Mouse (Mus musculus) hindbrain, embryonic 11.5 days (tissue): ENCODE measurements around the gene Fgd1. TPM values are rescaled to one million over a fixed set of nuclear protein-coding genes. Genes with fewer than 3 reads are reported as not detected.

ENCODE experiments used
- ATAC-seq: fragments of 200-750 bp; cut with Nextera tagmentation; 2 replicates; pipeline ENCODE4 v1.8.0; 2017; ENCODE audit warnings: mild to moderate bottlenecking, moderate TSS enrichment, moderate library complexity; ENCODE audit not compliant: low FRiP score
- DNase-seq: peaks from one replicate; pipeline ENCODE4 v3.0.0-alpha.2; 2015; ENCODE audit warnings: low spot score
- H3K27ac ChIP-seq: fragments of 300-500 bp; sonication (generic); 2 replicates; pipeline ENCODE4 v1.5.1; 2014; ENCODE audit warnings: mild to moderate bottlenecking, low read depth, low read length
- H3K27me3 ChIP-seq: fragments of 300-500 bp; sonication (generic); 2 replicates; pipeline ENCODE4 v1.6.1; 2014; ENCODE audit warnings: mild to moderate bottlenecking, low read length, moderate library complexity, mixed read lengths; ENCODE audit not compliant: control insufficient read depth, insufficient read depth
- H3K36me3 ChIP-seq: fragments of 300-500 bp; sonication (generic); 2 replicates; pipeline ENCODE4 v1.6.1; 2014; ENCODE audit warnings: mild to moderate bottlenecking, low read length, moderate library complexity, mixed read lengths; ENCODE audit not compliant: control insufficient read depth, insufficient read depth
- H3K4me1 ChIP-seq: fragments of 300-500 bp; sonication (generic); replicated peaks from 2 replicates; pipeline ENCODE4 v1.6.1; 2014; ENCODE audit warnings: low read length, mixed read lengths; ENCODE audit not compliant: control insufficient read depth, insufficient read depth
- H3K4me2 ChIP-seq: fragments of 300-500 bp; sonication (generic); replicated peaks from 2 replicates; pipeline ENCODE4 v1.6.1; 2014; ENCODE audit warnings: mild to moderate bottlenecking, low read depth, low read length
- H3K4me3 ChIP-seq: fragments of 300-500 bp; sonication (generic); 2 replicates; pipeline ENCODE4 v1.5.1; 2014; ENCODE audit warnings: low read depth, low read length
- H3K9ac ChIP-seq: fragments of 300-500 bp; sonication (generic); 2 replicates; pipeline ENCODE4 v1.6.1; 2014; ENCODE audit warnings: low read depth, low read length
- H3K9me3 ChIP-seq: fragments of 300-500 bp; sonication (generic); 2 replicates; pipeline ENCODE4 v1.6.1; 2016; ENCODE audit warnings: low read length; ENCODE audit not compliant: control insufficient read depth
- WGBS: fragments of 180-500 bp; shearing (Covaris S2); extraction: QIAGEN DNeasy Blood & Tissue Kit; methylation state at CpG from one replicate; pipeline ENCODE4 v1.1.7; 2014; 5-methylcytosine and 5-hydroxymethylcytosine counted together
- polyA plus RNA-seq: library from polyadenylated mRNA; unstranded; fragments of >200 nt; fragmentation: Nextera tagmentation; extraction: Ambion mirVana; gene quantifications from 2 replicates; pipeline ENCODE4 v1.2.1, GENCODE M21; 2014

The Fgd1 gene
- polyA plus RNA-seq, 1 experiment from 2014 or later, result 9.3 TPM

DNA sequence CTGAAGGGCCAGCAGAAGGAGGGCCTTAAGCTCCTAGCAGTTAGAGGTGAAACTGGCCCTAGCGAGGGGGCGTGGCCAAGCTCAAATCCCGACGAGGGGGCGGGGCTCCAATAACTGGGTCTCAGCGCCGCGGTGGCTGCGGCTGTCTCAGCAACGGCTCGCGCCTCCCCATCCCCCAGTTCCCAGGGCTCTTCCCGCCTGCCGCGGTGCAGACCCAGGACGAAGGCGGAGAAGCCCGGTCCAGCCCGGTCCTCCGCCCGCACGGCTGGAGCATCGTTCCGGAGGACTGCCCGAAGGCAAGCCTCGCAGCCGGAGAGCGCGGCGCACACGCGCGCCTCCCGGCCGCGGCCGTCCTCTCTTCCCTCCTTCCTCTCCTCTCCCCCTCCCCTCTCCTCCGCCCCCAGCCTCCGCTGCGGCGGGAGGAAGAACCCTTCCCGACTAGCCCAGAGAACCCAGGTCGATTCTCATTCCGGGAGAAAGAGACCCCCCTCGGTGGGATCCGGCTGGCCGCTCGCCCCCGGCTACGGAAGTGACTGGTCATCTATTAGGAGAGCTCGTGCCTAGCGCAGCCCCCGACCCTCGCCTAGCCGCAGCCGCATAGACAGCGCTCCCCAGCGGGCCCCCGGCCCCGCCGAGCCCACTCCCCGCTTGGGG is 954 bp downstream of the Fgd1 start:
- no peaks in the 10 kb centered on the region for H3K9me3 ChIP-seq
- H3K4me3 ChIP-seq, result peak overlapping the region; percentile 65
- peak overlapping the region; percentile 61 for H3K4me2 ChIP-seq
- peak; percentile 89 for DNase-seq
- peak; percentile 94 for ATAC-seq
- no peaks in the 10 kb centered on the region for H3K36me3 ChIP-seq
- no peaks in the 10 kb centered on the region for H3K27me3 ChIP-seq
- 33% methylated on average over 42 of the region's 62 CpGs for WGBS
- peak overlapping the region; percentile 77 for H3K9ac ChIP-seq
- peak overlapping the region; percentile 88 for H3K27ac ChIP-seq
- no peaks in the 10 kb centered on the region for H3K4me1 ChIP-seq

DNA sequence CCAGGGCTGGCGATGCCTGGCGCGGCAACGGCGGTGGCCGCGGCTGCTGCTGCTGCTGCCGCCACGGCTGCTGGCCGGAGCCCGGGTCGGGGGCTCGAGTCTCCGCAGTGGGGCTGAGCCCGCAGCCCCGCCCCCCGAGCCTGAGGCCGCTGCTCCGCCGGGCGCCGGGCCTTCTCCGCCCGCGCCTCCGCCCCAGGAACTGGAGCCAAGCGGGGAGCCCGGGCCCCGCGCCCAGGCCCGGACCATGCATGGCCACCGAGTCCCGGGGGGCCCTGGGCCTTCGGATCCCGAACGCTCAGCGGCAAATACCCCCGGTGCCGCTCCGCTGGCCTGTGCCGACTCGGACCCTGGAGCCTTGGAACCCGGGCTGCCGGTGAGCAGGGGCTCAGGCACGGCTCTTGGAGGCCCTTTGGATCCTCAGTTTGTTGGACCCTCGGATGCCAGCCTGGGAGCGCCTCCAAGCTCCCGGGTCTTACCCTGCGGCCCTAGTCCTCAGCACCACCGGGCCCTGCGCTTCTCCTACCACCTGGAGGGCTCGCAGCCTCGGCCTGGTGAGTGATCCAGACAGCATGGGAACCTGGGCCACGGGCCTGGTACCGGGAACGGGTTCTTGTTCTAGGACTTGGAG is 1.6 kb downstream of the Fgd1 start:
- Histone ChIP-seq H3K27me3 (no peaks in the 10 kb centered on the region), H3K9me3 (no peaks in the 10 kb centered on the region), H3K4me1 (no peaks in the 10 kb centered on the region), H3K9ac (peak overlapping the region; percentile 77), H3K27ac (peak overlapping the region; percentile 88), H3K4me2 (peak overlapping the region; percentile 61), H3K36me3 (no peaks in the 10 kb centered on the region), H3K4me3 (peak overlapping the region; percentile 65)
- 23% methylated on average over 29 of the region's 56 CpGs for WGBS
- DNase-seq (no peak), ATAC-seq (peak; percentile 75; the same call in 1 of the 2 replicates)

DNA sequence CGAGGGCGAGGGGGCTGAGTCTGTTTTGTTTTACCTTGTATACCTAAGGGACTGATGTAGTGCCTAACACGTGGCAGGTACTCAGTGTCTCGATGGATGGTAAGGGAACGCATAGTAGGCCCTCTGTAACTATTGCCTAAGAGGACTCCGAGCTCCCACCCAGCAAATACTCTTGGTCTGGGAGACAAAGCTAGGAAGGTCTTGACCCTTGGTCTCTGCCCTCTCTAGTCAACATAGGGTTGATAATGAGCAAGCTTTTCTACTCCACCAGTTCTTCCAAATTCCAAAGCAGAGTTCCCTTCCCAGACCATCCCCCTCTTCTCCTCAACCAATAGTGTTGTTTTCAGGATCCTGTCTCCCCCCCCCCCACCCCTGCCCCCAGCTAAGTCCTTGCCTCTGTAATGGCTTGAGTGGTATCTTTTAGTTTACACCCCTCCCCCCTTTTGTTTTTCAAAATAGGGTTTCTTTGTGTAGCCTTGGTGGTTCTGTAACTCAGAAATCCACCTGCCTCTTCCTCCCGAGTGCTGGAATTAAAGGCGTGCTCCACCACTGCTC is 3.8 kb downstream of the Fgd1 start:
- Histone ChIP-seq H3K36me3 (no peaks in the 10 kb centered on the region), H3K4me3 (no peak overlapping the region)

DNA sequence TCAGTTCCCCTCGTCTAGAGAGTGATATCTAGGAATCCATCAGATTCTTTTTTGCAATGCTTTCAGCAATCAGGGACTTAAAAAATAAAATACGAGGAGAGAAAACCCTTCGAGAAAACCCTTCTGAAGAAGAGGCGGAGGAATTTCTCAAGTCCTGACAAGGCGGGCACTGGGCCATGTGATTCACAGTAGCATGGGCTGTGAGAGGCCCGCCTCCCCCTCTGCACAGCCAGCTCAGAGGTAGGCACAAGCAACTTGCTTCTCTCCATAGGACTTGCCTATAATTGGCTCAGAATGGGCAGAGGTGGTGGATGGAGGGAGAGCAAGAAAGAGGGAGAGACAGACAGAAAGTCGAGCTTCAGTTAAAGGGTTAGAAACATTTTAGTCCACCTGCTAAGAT is 4.4 kb downstream of the Fgd1 start:
- no peak overlapping the region for H3K4me3 ChIP-seq
- no peaks in the 10 kb centered on the region for H3K9me3 ChIP-seq
- no peak overlapping the region for H3K9ac ChIP-seq
- no peaks in the 10 kb centered on the region for H3K36me3 ChIP-seq
- no peak overlapping the region for H3K27ac ChIP-seq
- H3K4me2 ChIP-seq, result no peak overlapping the region
- H3K4me1 ChIP-seq, result no peaks in the 10 kb centered on the region
- ATAC-seq (no peak), DNase-seq (no peak)
- 68% methylated on average over 7 of the region's 7 CpGs for WGBS
- H3K27me3 ChIP-seq, result no peaks in the 10 kb centered on the region

More for the DNA sequence above, 3.8 kb downstream of the Fgd1 start:
- no peak for DNase-seq
- Histone ChIP-seq H3K4me2 (no peak overlapping the region), H3K4me1 (no peaks in the 10 kb centered on the region), H3K27ac (no peak overlapping the region), H3K9me3 (no peaks in the 10 kb centered on the region), H3K9ac (no peak overlapping the region), H3K27me3 (no peaks in the 10 kb centered on the region)
- WGBS, result 59% methylated on average over 8 of the region's 8 CpGs
- ATAC-seq, result no peak

DNA sequence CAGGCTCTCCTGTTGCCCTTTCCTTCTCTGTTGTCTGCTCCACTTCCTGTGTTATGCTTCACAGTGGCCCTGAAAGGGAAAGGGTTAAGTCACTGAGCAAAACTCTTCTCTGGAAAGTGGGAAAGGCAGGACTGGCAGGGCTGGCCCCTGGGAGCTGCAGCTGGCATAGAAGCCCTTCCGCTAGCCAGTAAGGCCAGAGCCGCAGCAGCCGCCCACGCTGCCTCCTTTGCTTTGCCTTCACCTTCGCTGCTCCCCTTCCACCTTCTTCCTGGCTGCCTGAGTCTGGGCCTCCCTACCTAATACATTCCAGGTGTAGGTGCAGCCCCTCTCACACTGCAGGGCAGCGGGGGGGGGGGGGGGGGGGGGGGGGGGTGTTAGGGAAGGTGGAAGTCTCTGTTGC is 8.5 kb downstream of the Fgd1 start:
- no peak overlapping the region for H3K27ac ChIP-seq
- H3K36me3 ChIP-seq, result no peaks in the 10 kb centered on the region
- H3K27me3 ChIP-seq, result no peaks in the 10 kb centered on the region
- no peak overlapping the region for H3K9ac ChIP-seq
- DNase-seq (no peak), ATAC-seq (no peak)
- no peaks in the 10 kb centered on the region for H3K9me3 ChIP-seq
- 55% methylated on average over 4 of the region's 6 CpGs for WGBS
- no peak overlapping the region for H3K4me3 ChIP-seq
- H3K4me1 ChIP-seq, result no peaks in the 10 kb centered on the region
- no peak overlapping the region for H3K4me2 ChIP-seq

DNA sequence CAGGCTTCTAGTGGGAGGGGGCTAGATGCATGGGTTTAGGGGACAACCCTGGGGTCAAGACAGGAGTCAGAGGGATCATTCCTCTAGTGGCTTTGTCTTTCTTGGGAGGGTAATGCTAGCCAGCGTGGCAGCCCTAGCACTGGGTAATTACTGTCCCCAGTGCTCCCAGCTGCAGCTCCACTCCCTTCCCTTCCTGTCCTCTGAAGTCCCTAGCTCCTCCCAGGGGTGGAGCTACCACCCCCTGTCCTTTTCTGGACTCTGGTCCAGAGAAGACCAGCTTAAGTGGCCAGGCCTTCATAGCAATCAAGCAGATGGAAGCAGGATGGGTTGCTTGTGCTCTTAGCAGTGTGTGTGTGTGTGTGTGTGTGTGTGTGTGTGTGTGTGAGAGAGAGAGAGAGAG is 9.6 kb downstream of the Fgd1 start:
- ATAC-seq, result no peak
- Histone ChIP-seq H3K27ac (no peak overlapping the region), H3K27me3 (no peaks in the 10 kb centered on the region), H3K36me3 (no peaks in the 10 kb centered on the region), H3K4me2 (no peak overlapping the region), H3K9me3 (no peaks in the 10 kb centered on the region), H3K9ac (no peak overlapping the region), H3K4me1 (no peaks in the 10 kb centered on the region), H3K4me3 (no peak overlapping the region)
- peak; percentile 2 for DNase-seq
- 29% methylated on average over 1 of the region's 1 CpGs for WGBS

DNA sequence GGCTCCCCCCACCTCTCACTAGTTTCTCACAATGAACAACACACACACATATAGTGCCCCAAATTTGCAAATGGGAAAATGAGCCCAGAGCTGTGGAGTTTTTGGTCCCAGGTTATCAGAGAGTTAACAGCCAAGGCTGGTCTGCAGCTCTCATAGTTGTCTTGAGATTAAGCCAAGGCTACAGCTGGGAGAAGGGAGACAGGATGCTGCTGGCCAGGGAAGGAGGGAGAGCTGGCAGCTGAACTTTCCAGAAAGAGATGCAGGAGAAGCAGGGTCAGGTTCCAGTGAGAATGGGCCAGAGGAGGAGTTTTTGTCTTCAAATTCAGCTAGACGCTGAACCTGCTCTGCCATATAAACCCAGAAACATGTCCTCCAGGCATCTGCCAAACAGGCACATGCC is 13.4 kb downstream of the Fgd1 start:
- ATAC-seq (no peak), DNase-seq (no peak)
- no peaks in the 10 kb centered on the region for H3K36me3 ChIP-seq
- no peak overlapping the region for H3K27ac ChIP-seq
- H3K4me3 ChIP-seq, result no peak overlapping the region
- H3K4me1 ChIP-seq, result no peaks in the 10 kb centered on the region
- no peaks in the 10 kb centered on the region for H3K27me3 ChIP-seq
- H3K4me2 ChIP-seq, result no peak overlapping the region
- H3K9ac ChIP-seq, result no peak overlapping the region
- H3K9me3 ChIP-seq, result no peaks in the 10 kb centered on the region
- 80% methylated on average over 1 of the region's 1 CpGs for WGBS

DNA sequence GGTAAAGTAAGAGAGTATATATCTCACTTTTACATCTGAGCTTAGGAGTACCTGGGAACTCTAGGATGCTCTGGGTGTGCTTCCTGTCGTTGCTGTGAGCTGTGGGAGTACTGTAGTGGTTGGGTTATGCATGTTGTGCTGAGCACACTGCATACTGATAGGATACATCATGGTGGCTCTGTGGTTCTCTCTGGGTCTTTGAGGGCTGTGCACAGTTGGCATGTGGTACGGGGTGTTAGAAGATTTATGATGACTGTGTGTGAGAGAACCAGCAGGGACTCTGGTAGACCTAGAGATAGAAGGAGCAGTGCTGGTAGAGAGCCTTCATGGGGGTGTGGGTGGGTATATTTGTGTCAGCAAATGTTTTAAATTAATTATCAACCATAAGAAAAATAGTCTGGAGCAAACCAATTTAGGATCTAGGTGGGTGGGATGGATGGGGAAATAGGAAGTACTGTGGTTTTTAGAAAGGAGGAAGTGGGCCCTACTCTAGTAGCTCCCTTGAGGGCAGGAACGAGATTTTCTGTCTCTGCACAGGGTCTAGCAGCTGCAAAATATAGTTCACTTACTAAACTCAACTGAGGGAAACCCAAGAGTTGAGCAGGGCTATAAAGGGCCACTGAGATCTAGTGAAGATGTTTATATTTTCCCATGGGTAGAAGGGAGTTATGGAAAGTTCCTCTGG is 15.8 kb downstream of the Fgd1 start:
- Histone ChIP-seq H3K27me3 (no peaks in the 10 kb centered on the region), H3K27ac (no peak overlapping the region), H3K9me3 (no peaks in the 10 kb centered on the region), H3K36me3 (no peaks in the 10 kb centered on the region), H3K4me1 (no peaks in the 10 kb centered on the region), H3K4me2 (no peak overlapping the region), H3K9ac (no peak overlapping the region), H3K4me3 (no peak overlapping the region)
- ATAC-seq (no peak), DNase-seq (no peak)
- WGBS, result 81% methylated on average over 3 of the region's 3 CpGs
